Mouse (Mus musculus): ENCODE data around the gene Gcnt4. TPM values are rescaled to one million over a fixed set of nuclear protein-coding genes. Genes with fewer than 3 reads are reported as not detected.
"Not testable (repeated sequence)": the region's sequence is repeated elsewhere in the genome, so short reads cannot be mapped to it uniquely, and the experiment has no call there.

The Gcnt4 gene
- polyA plus RNA-seq, 2 experiments = 0.44 to 0.63 TPM

GRCm38 (mm10) chr13:96937059-96937558 is 12.6 kb downstream of the Gcnt4 start:
- no peak overlapping the region for H3K9ac ChIP-seq (ENCODE audit: low read depth, low read length, severe bottlenecking)
- TF ChIP-seq POLR2A (IDR thresholded peaks at IDR 0.05; ENCODE audit: borderline replicate concordance, extremely low read depth, insufficient read depth, insufficient read length) = no peak
- no peak overlapping the region for H3K4me2 ChIP-seq (replicated peaks; ENCODE audit: low read depth, low read length, severe bottlenecking)
- H3K4me3 ChIP-seq (replicated peaks; ENCODE audit: low read length) = no peak overlapping the region
- 71% methylated on average over 10 of the region's 10 CpGs for WGBS
- DNase-seq (ENCODE audit: low spot score) (no peak), ATAC-seq (ENCODE audit: low FRiP score, low read depth) (no peak)
- no peaks in the 10 kb centered on the region for H3K36me3 ChIP-seq (ENCODE audit: control insufficient read depth, insufficient read depth, low read length)
- no peak overlapping the region for H3K27ac ChIP-seq (replicated peaks; ENCODE audit: low read depth, low read length)
- H3K9me3 ChIP-seq (ENCODE audit: control insufficient read depth, low read length) = no peaks in the 10 kb centered on the region
- H3K4me1 ChIP-seq (ENCODE audit: control insufficient read depth, insufficient read depth, low read length) = no peaks in the 10 kb centered on the region; the same call in 1 of the 2 replicates
- no peaks in the 10 kb centered on the region for H3K27me3 ChIP-seq (ENCODE audit: control insufficient read depth, insufficient read depth, low read length)

- H3K27me3 ChIP-seq (ENCODE audit: control insufficient read depth, insufficient read depth, low read length) = no peaks in the 10 kb centered on the region
- no peak overlapping the region for H3K4me2 ChIP-seq (replicated peaks; ENCODE audit: low read depth, low read length, severe bottlenecking)
- no peak for TF ChIP-seq POLR2A (IDR thresholded peaks at IDR 0.05; ENCODE audit: borderline replicate concordance, extremely low read depth, insufficient read depth, insufficient read length)
- no peak overlapping the region for H3K27ac ChIP-seq (replicated peaks; ENCODE audit: low read depth, low read length)
- H3K4me1 ChIP-seq (ENCODE audit: control insufficient read depth, insufficient read depth, low read length) = peaks cover 9% of the 10 kb centered on the region
- H3K9ac ChIP-seq (ENCODE audit: low read depth, low read length, severe bottlenecking) = no peak overlapping the region
- H3K9me3 ChIP-seq (ENCODE audit: control insufficient read depth, low read length) = no peaks in the 10 kb centered on the region
- no peak for ATAC-seq (ENCODE audit: low FRiP score, low read depth)
- WGBS = 76% methylated on average over 10 of the region's 10 CpGs
- no peak overlapping the region for H3K4me3 ChIP-seq (replicated peaks; ENCODE audit: low read length)
- DNase-seq (ENCODE audit: low spot score) = no peak
- H3K36me3 ChIP-seq (ENCODE audit: control insufficient read depth, insufficient read depth, low read length) = no peaks in the 10 kb centered on the region
Observed at GRCm38 (mm10) chr13:96939680-96940079, 15.2 kb downstream of the Gcnt4 start.

GRCm38 (mm10) chr13:96941481-96941880 is 17.0 kb downstream of the Gcnt4 start:
- H3K4me2 ChIP-seq (replicated peaks; ENCODE audit: low read depth, low read length, severe bottlenecking) = not testable (repeated sequence)
- WGBS = 88% methylated on average over 11 of the region's 11 CpGs

GRCm38 (mm10) chr13:96943571-96943970 is 19.1 kb downstream of the Gcnt4 start:
- Histone ChIP-seq H3K4me3 (replicated peaks; ENCODE audit: low read length) (no peak overlapping the region), H3K36me3 (ENCODE audit: control insufficient read depth, insufficient read depth, low read length) (no peaks in the 10 kb centered on the region), H3K4me1 (ENCODE audit: control insufficient read depth, insufficient read depth, low read length) (peaks cover 9% of the 10 kb centered on the region), H3K27ac (replicated peaks; ENCODE audit: low read depth, low read length) (no peak overlapping the region), H3K27me3 (ENCODE audit: control insufficient read depth, insufficient read depth, low read length) (no peaks in the 10 kb centered on the region), H3K9me3 (ENCODE audit: control insufficient read depth, low read length) (no peaks in the 10 kb centered on the region), H3K4me2 (replicated peaks; ENCODE audit: low read depth, low read length, severe bottlenecking) (no peak overlapping the region), H3K9ac (ENCODE audit: low read depth, low read length, severe bottlenecking) (no peak overlapping the region)
- 21% methylated on average over 3 of the region's 3 CpGs for WGBS
- no peak for ATAC-seq (ENCODE audit: low FRiP score, low read depth)
- DNase-seq (ENCODE audit: low spot score) = no peak
- no peak for TF ChIP-seq POLR2A (IDR thresholded peaks at IDR 0.05; ENCODE audit: borderline replicate concordance, extremely low read depth, insufficient read depth, insufficient read length)

More at GRCm38 (mm10) chr13:96941481-96941880, 17.0 kb downstream of the Gcnt4 start:
- not testable (repeated sequence) for H3K4me3 ChIP-seq (replicated peaks; ENCODE audit: low read length); H3K36me3 ChIP-seq (ENCODE audit: control insufficient read depth, insufficient read depth, low read length); ATAC-seq (ENCODE audit: low FRiP score, low read depth); H3K4me1 ChIP-seq (ENCODE audit: control insufficient read depth, insufficient read depth, low read length); H3K27me3 ChIP-seq (ENCODE audit: control insufficient read depth, insufficient read depth, low read length); H3K9me3 ChIP-seq (ENCODE audit: control insufficient read depth, low read length); DNase-seq (ENCODE audit: low spot score); H3K9ac ChIP-seq (ENCODE audit: low read depth, low read length, severe bottlenecking); H3K27ac ChIP-seq (replicated peaks; ENCODE audit: low read depth, low read length)

GRCm38 (mm10) chr13:96945748-96946147 is 21.3 kb downstream of the Gcnt4 start:
- no peak for ATAC-seq (ENCODE audit: low FRiP score, low read depth)
- Histone ChIP-seq H3K27ac (replicated peaks; ENCODE audit: low read depth, low read length) (no peak overlapping the region), H3K4me1 (ENCODE audit: control insufficient read depth, insufficient read depth, low read length) (peaks cover 9% of the 10 kb centered on the region), H3K9me3 (ENCODE audit: control insufficient read depth, low read length) (no peaks in the 10 kb centered on the region), H3K4me3 (replicated peaks; ENCODE audit: low read length) (no peak overlapping the region), H3K4me2 (replicated peaks; ENCODE audit: low read depth, low read length, severe bottlenecking) (no peak overlapping the region), H3K36me3 (ENCODE audit: control insufficient read depth, insufficient read depth, low read length) (no peaks in the 10 kb centered on the region), H3K9ac (ENCODE audit: low read depth, low read length, severe bottlenecking) (no peak overlapping the region), H3K27me3 (ENCODE audit: control insufficient read depth, insufficient read depth, low read length) (no peaks in the 10 kb centered on the region)
- no peak for DNase-seq (ENCODE audit: low spot score)
- 88% methylated on average over 4 of the region's 4 CpGs for WGBS
- TF ChIP-seq POLR2A (IDR thresholded peaks at IDR 0.05; ENCODE audit: borderline replicate concordance, extremely low read depth, insufficient read depth, insufficient read length) = no peak

GRCm38 (mm10) chr13:96947722-96948121 is 23.2 kb downstream of the Gcnt4 start:
- ATAC-seq (ENCODE audit: low FRiP score, low read depth) (no peak), DNase-seq (ENCODE audit: low spot score) (no peak)
- no peaks in the 10 kb centered on the region for H3K27me3 ChIP-seq (ENCODE audit: control insufficient read depth, insufficient read depth, low read length)
- no peak for TF ChIP-seq POLR2A (IDR thresholded peaks at IDR 0.05; ENCODE audit: borderline replicate concordance, extremely low read depth, insufficient read depth, insufficient read length)
- H3K4me3 ChIP-seq (replicated peaks; ENCODE audit: low read length) = no peak overlapping the region
- no peaks in the 10 kb centered on the region for H3K9me3 ChIP-seq (ENCODE audit: control insufficient read depth, low read length)
- peaks cover 9% of the 10 kb centered on the region for H3K4me1 ChIP-seq (ENCODE audit: control insufficient read depth, insufficient read depth, low read length)
- no peaks in the 10 kb centered on the region for H3K36me3 ChIP-seq (ENCODE audit: control insufficient read depth, insufficient read depth, low read length)
- H3K27ac ChIP-seq (replicated peaks; ENCODE audit: low read depth, low read length) = no peak overlapping the region
- H3K9ac ChIP-seq (ENCODE audit: low read depth, low read length, severe bottlenecking) = no peak overlapping the region
- WGBS = 76% methylated on average over 7 of the region's 7 CpGs
- H3K4me2 ChIP-seq (replicated peaks; ENCODE audit: low read depth, low read length, severe bottlenecking) = no peak overlapping the region
